Mouse (Mus musculus) kidney, adult 2 months (tissue): ENCODE results near the gene Sez6. TPM values are rescaled to one million over a fixed set of nuclear protein-coding genes. Genes with fewer than 3 reads are reported as not detected.

ENCODE experiments used
- DNase-seq: peaks from one replicate; pipeline ENCODE4 v3.0.0; 2021
- H3K27ac ChIP-seq: fragments of 200-500 bp; 2 replicates; pipeline ENCODE4 v1.5.1; 2012; ENCODE audit warnings: low read depth, low read length, control low read depth, inconsistent platforms; ENCODE audit not compliant: insufficient read depth
- H3K27me3 ChIP-seq: fragments of 200-500 bp; replicated peaks from 2 replicates; pipeline ENCODE4 v1.6.1; 2012; ENCODE audit warnings: mild to moderate bottlenecking, moderate library complexity, low read length, inconsistent platforms; ENCODE audit not compliant: control insufficient read depth, insufficient read depth
- H3K36me3 ChIP-seq: fragments of 200-500 bp; 2 replicates; pipeline ENCODE4 v1.6.1; 2012; ENCODE audit warnings: mild to moderate bottlenecking, moderate library complexity, low read length, inconsistent platforms; ENCODE audit not compliant: control insufficient read depth, insufficient read depth
- H3K4me1 ChIP-seq: fragments of 200-500 bp; 2 replicates; pipeline ENCODE4 v1.6.1; 2011; ENCODE audit warnings: low read length; ENCODE audit not compliant: control insufficient read depth, insufficient read depth
- H3K4me3 ChIP-seq: fragments of 200-500 bp; 2 replicates; pipeline ENCODE4 v1.5.1; 2011; ENCODE audit warnings: mild to moderate bottlenecking, low read depth, low read length, control low read depth; ENCODE audit not compliant: insufficient read depth
- CTCF ChIP-seq: fragments of 200-500 bp; conservative IDR thresholded peaks from 2 replicates; pipeline ENCODE4 v1.5.1; 2011; ENCODE audit warnings: low read depth, mild to moderate bottlenecking, control low read depth, low read length, moderate library complexity, mixed read lengths; ENCODE audit not compliant: insufficient read depth, insufficient read length
- POLR2A ChIP-seq: fragments of 200-500 bp; IDR thresholded peaks from one replicate; pipeline ENCODE4 v1.6.1; 2011; ENCODE audit warnings: low read depth, low read length, control low read depth
- WGBS: fragments of 180-500 bp; shearing (Covaris S2); methylation state at CpG from one replicate; pipeline ENCODE4 v1.1.7; 2018; 5-methylcytosine and 5-hydroxymethylcytosine counted together
- polyA plus RNA-seq: library from polyadenylated mRNA; depleted of rRNA; stranded (reverse); fragments of >200 nt; gene quantifications from 2 replicates; pipeline ENCODE4 v1.2.3, GENCODE M21; 2012

Gene Sez6
- polyA plus RNA-seq, 1 experiment: 0.27 TPM

DNA sequence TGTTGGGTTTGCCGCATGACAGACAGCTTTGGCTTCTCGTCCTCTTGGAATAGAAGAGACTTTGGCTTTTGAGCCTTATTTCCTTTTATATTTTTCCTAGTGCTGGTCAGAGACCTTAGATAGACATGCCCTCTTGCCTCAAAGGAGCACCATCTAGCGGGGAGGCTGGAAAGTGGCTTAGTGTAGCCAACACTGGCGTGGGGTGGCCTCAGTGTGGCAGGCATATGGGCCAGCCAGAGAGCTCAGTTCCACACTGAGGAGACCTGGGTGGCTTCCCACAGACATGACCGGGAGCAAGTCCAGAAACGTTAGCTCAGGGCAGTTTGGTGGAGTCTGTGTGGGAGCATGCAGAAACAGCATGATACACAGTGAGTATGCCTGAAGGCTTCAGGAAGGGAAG is 40.1 kb downstream of the Sez6 start:
- H3K36me3 ChIP-seq: no peaks in the 10 kb centered on the region
- no peak for DNase-seq
- H3K27ac ChIP-seq: no peak overlapping the region
- no peaks in the 10 kb centered on the region for H3K4me1 ChIP-seq
- H3K27me3 ChIP-seq: no peaks in the 10 kb centered on the region
- H3K4me3 ChIP-seq: no peak overlapping the region
- 81% methylated on average over 6 of the region's 6 CpGs for WGBS
- TF ChIP-seq POLR2A (no peak), CTCF (no peak; the same call in 1 of the 2 replicates)

DNA sequence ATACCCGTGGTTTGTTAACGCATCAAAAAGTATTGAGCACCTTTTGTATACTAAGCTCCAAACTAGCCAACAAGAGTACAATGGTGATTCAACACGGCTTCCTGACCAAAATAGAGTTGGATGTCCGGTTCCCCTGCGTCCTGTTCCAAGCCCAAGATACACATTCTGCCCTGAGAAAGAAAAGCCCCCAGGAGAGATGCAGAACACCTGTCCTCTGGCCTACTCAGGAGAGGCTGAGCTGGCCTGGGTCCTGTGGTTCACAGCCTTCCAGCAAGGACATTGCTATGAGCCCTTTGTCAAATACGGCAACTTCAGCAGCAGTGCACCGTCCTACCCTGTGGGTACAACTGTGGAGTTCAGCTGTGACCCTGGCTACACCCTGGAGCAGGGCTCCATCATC is 42.9 kb downstream of the Sez6 start:
- H3K4me3 ChIP-seq: no peak overlapping the region
- TF ChIP-seq CTCF (no peak), POLR2A (no peak)
- H3K36me3 ChIP-seq: no peaks in the 10 kb centered on the region
- H3K27me3 ChIP-seq: no peaks in the 10 kb centered on the region
- 84% methylated on average over 7 of the region's 7 CpGs for WGBS
- no peaks in the 10 kb centered on the region for H3K4me1 ChIP-seq
- H3K27ac ChIP-seq: no peak overlapping the region
- DNase-seq: no peak

GRCm38 (mm10) chr11:77974325-77974724 is 43.7 kb downstream of the Sez6 start:
- no peaks in the 10 kb centered on the region for H3K4me1 ChIP-seq
- DNase-seq: no peak
- H3K27me3 ChIP-seq: no peaks in the 10 kb centered on the region
- H3K36me3 ChIP-seq: no peaks in the 10 kb centered on the region
- no peak overlapping the region for H3K4me3 ChIP-seq
- WGBS: 40% methylated on average over 15 of the region's 15 CpGs
- H3K27ac ChIP-seq: no peak overlapping the region
- TF ChIP-seq POLR2A: no peak
- TF ChIP-seq CTCF: no peak

DNA sequence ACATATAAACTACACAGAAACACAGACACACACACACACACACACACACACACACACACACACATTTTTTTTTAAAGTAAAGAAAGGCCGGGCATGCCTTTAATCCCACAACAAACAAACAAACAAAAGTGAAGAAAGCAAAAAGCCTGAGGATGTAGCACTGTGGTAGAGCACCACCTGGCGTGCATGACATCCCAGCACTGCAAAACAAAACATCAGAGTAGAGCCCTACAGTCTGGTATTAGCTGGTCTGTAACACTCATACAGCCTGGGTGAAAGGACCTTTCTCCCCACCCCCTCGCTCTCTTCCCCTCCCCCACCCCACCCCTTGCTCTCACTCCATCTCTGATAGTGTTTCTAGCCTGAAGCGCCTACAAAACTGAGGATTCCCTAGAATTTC is 45.3 kb downstream of the Sez6 start:
- H3K4me3 ChIP-seq: no peak overlapping the region
- H3K27me3 ChIP-seq: no peaks in the 10 kb centered on the region
- DNase-seq: no peak
- H3K4me1 ChIP-seq: no peaks in the 10 kb centered on the region
- WGBS: 30% methylated on average over 4 of the region's 4 CpGs
- no peaks in the 10 kb centered on the region for H3K36me3 ChIP-seq
- H3K27ac ChIP-seq: no peak overlapping the region
- TF ChIP-seq POLR2A: no peak
- TF ChIP-seq CTCF: no peak; the same call in 1 of the 2 replicates

DNA sequence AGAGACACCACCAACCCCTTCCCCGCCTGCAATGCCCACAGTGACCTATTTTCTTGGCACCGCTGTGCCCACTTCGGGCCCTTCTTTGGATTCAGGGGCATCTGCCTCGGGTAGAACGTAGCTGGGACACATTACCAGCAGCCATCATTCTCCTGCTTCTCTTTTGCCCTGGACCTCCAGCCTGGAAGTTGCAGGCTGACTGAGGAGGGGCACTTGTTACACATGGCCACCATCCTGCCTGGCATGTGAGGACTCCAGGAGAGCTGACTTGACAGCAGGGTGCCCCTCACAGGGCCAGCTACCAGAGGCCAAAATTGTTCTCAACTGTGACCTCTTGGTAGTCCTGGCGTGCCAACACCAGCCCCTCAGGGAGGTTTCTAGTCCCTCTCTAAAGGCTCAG is 47.6 kb downstream of the Sez6 start:
- Histone ChIP-seq H3K27me3 (no peaks in the 10 kb centered on the region), H3K4me3 (no peak overlapping the region), H3K4me1 (peaks cover 3% of the 10 kb centered on the region; the same call in 1 of the 2 replicates), H3K27ac (no peak overlapping the region), H3K36me3 (no peaks in the 10 kb centered on the region)
- DNase-seq: no peak
- 84% methylated on average over 6 of the region's 6 CpGs for WGBS
- TF ChIP-seq POLR2A: no peak

DNA sequence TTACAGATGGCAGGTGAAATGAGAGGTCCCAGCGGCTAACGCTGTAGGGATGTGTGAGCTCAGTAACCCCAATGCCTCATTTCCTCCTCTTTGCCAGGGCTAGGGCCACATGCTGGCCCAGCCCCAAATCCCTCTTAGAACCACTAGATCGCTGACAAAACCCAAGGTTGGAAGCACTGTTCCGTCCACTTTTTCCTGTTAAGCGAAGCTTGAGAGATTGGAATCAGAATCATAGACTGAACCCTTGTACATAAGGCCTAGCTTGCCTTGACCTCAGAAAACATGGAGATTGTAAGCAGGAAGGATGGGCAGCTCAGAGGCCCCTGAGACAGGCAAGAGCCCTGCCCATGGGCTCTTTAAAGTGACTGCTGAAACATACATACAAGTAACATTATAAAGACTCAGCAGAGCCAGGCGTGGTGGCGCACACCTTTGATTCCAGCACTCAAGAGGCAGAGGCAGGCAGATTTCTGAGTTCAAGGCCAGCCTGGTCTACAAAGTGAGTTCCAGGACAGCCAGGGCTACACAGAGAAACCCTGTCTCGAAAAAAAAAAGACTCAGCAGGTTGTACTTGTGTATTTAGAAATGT is 48.7 kb downstream of the Sez6 start:
- Histone ChIP-seq H3K4me3 (no peak overlapping the region), H3K4me1 (peaks cover 3% of the 10 kb centered on the region; the same call in 1 of the 2 replicates), H3K27ac (no peak overlapping the region), H3K27me3 (no peaks in the 10 kb centered on the region), H3K36me3 (no peaks in the 10 kb centered on the region)
- no peak for TF ChIP-seq CTCF
- TF ChIP-seq POLR2A: no peak
- WGBS: 81% methylated on average over 8 of the region's 8 CpGs
- DNase-seq: no peak

- Histone ChIP-seq H3K4me1 (peaks cover 6% of the 10 kb centered on the region; the same call in 1 of the 2 replicates), H3K27ac (no peak overlapping the region), H3K36me3 (no peaks in the 10 kb centered on the region), H3K27me3 (no peaks in the 10 kb centered on the region), H3K4me3 (no peak overlapping the region)
- TF ChIP-seq CTCF: peak; percentile 57
- TF ChIP-seq POLR2A: no peak
- peak; percentile 79 for DNase-seq
- WGBS: 32% methylated on average over 11 of the region's 11 CpGs
Observed at GRCm38 (mm10) chr11:77980281-77981204, 49.9 kb downstream of the Sez6 start.
